Mouse (Mus musculus) MEL (cell line): ENCODE measurements around the gene Cpne9.

ENCODE experiments used
- ETS1 ChIP-seq: IDR thresholded peaks from 2 replicates; pipeline ENCODE4 v1.6.1; 2012; ENCODE audit warnings: low read depth, mild to moderate bottlenecking, inconsistent platforms, low read length, improper control_type of control experiment, moderate library complexity
- POLR2A ChIP-seq, 2 experiments: IDR thresholded peaks; 2 replicates each; pipeline ENCODE4 v1.6.1; 2011 to 2012; ENCODE audit warnings: low read length in 2 of 2, mild to moderate bottlenecking in 2 of 2, control low read depth in 1 of 2, improper control_type of control experiment in 1 of 2, low read depth in 1 of 2, moderate library complexity in 1 of 2; ENCODE audit not compliant: control insufficient read depth in 1 of 2, insufficient read depth in 1 of 2, poor library complexity in 1 of 2

GRCm38 (mm10) chr6:113263531-113263930 lies 18.6 kb upstream of the Cpne9 start:
- TF ChIP-seq POLR2A (IDR thresholded peaks at IDR 0.05; ENCODE audit: control insufficient read depth in 1 of 2, insufficient read depth in 1 of 2, low read depth in 1 of 2, low read length in 2 of 2, poor library complexity in 1 of 2) = no peak
- no peak for TF ChIP-seq ETS1
